Mouse (Mus musculus) liver, embryonic 15.5 days (tissue): ENCODE measurements around the gene Zfp704. TPM values are rescaled to one million over a fixed set of nuclear protein-coding genes. Genes with fewer than 3 reads are reported as not detected.

Experiments used
- ATAC-seq: fragments of 200-750 bp; cut with Nextera tagmentation; 2 replicates; pipeline ENCODE4 v1.8.0; 2017; ENCODE audit warnings: moderate number of reproducible peaks, mild to moderate bottlenecking, moderate library complexity; ENCODE audit not compliant: insufficient read depth
- H3K27ac ChIP-seq: fragments of 300-500 bp; sonication (generic); replicated peaks from 2 replicates; pipeline ENCODE4 v1.5.1; 2015; ENCODE audit warnings: mild to moderate bottlenecking, inconsistent platforms
- H3K27me3 ChIP-seq: fragments of 300-500 bp; sonication (generic); 2 replicates; pipeline ENCODE4 v1.6.1; 2015; ENCODE audit warnings: mild to moderate bottlenecking, inconsistent platforms
- H3K36me3 ChIP-seq: fragments of 300-500 bp; sonication (generic); replicated peaks from 2 replicates; pipeline ENCODE4 v1.6.1; 2015; ENCODE audit warnings: moderate library complexity, mild to moderate bottlenecking, inconsistent platforms
- H3K4me1 ChIP-seq: fragments of 300-500 bp; sonication (generic); replicated peaks from 2 replicates; pipeline ENCODE4 v1.6.1; 2015; ENCODE audit warnings: inconsistent platforms
- H3K4me2 ChIP-seq: fragments of 300-500 bp; sonication (generic); 2 replicates; pipeline ENCODE4 v1.6.1; 2015; ENCODE audit warnings: moderate library complexity, mild to moderate bottlenecking, inconsistent platforms
- H3K4me3 ChIP-seq: fragments of 300-500 bp; sonication (generic); replicated peaks from 2 replicates; pipeline ENCODE4 v1.5.1; 2015; ENCODE audit warnings: mild to moderate bottlenecking, inconsistent platforms
- H3K9ac ChIP-seq: fragments of 300-500 bp; sonication (generic); 2 replicates; pipeline ENCODE4 v1.6.1; 2015; ENCODE audit warnings: moderate library complexity, mild to moderate bottlenecking, inconsistent platforms
- H3K9me3 ChIP-seq: fragments of 300-500 bp; sonication (generic); replicated peaks from 2 replicates; pipeline ENCODE4 v1.6.1; 2016; ENCODE audit warnings: inconsistent platforms
- WGBS: fragments of 180-500 bp; shearing (Covaris S2); methylation state at CpG from one replicate; pipeline ENCODE4 v1.1.7; 2015; ENCODE audit warnings: mixed read lengths; ENCODE audit not compliant: insufficient replicate concordance; 5-methylcytosine and 5-hydroxymethylcytosine counted together
- polyA plus RNA-seq: library from polyadenylated mRNA; unstranded; fragments of >200 nt; fragmentation: Nextera tagmentation; extraction: Ambion mirVana; gene quantifications from 2 replicates; pipeline ENCODE4 v1.2.1, GENCODE M21; 2015

Zfp704 gene
- polyA plus RNA-seq, 1 experiment from 2014 or later = 0.81 TPM

DNA sequence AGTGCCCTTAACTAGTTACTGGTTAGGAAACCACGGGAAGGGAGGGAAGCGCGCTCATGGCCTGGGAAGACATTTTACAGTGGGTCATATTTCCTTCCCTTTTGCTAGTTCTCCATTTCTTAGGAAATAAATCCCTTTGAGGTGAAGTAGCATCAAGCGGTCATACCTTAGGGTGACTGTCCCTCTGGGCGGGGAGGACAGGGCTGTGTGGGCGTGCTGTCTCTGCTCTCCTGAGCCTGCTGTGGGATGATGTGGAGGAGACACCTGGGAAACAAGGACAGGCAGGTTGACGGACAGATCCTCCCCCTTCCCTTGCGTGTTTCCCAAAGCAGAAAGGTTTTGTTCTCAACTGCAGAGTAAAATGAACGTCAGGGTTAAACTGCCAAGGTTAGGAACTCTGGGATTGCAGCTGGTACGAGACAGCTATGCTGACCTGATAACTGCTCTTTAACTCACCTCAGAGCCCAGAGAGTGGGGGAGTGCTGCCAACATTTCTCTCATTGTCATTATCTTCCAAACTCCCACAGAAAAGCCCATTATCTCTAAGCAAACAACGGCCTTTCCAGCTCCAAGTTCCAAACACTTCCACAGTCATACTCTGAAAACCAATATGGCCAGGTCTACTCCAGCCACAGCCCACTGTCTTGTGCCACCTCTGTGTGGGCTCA is 170.1 kb downstream of the Zfp704 start:
- H3K27ac ChIP-seq = no peak overlapping the region
- WGBS = 55% methylated on average over 11 of the region's 11 CpGs
- no peaks in the 10 kb centered on the region for H3K9me3 ChIP-seq
- no peak overlapping the region for H3K4me2 ChIP-seq
- ATAC-seq = no peak
- H3K27me3 ChIP-seq = no peaks in the 10 kb centered on the region
- no peak overlapping the region for H3K4me3 ChIP-seq
- no peaks in the 10 kb centered on the region for H3K4me1 ChIP-seq
- H3K9ac ChIP-seq = no peak overlapping the region
- 0 out of 2 replicates have a peak, but pooled peaks cover 5% of the 10 kb centered on the region for H3K36me3 ChIP-seq

- ATAC-seq = no peak
- Histone ChIP-seq H3K4me3 (no peak overlapping the region), H3K4me1 (no peaks in the 10 kb centered on the region), H3K27ac (no peak overlapping the region), H3K36me3 (0 out of 2 replicates have a peak, but pooled peaks cover 5% of the 10 kb centered on the region), H3K4me2 (no peak overlapping the region), H3K27me3 (no peaks in the 10 kb centered on the region), H3K9ac (no peak overlapping the region), H3K9me3 (no peaks in the 10 kb centered on the region)
- WGBS = 72% methylated on average over 6 of the region's 6 CpGs
These were observed 173.6 kb downstream of the Zfp704 start for GRCm38 (mm10) chr3:9436256-9436655.

- Histone ChIP-seq H3K9ac (no peak overlapping the region), H3K4me1 (no peaks in the 10 kb centered on the region), H3K27ac (no peak overlapping the region), H3K36me3 (0 out of 2 replicates have a peak, but pooled peaks cover 5% of the 10 kb centered on the region), H3K4me2 (no peak overlapping the region), H3K27me3 (no peaks in the 10 kb centered on the region), H3K4me3 (no peak overlapping the region), H3K9me3 (no peaks in the 10 kb centered on the region)
- ATAC-seq = no peak
- 72% methylated on average over 14 of the region's 14 CpGs for WGBS
These were observed 175.3 kb downstream of the Zfp704 start for GRCm38 (mm10) chr3:9434394-9435175.

GRCm38 (mm10) chr3:9432796-9433526 is 176.9 kb downstream of the Zfp704 start:
- Histone ChIP-seq H3K4me1 (no peaks in the 10 kb centered on the region), H3K9me3 (no peaks in the 10 kb centered on the region), H3K27ac (no peak overlapping the region), H3K9ac (no peak overlapping the region), H3K4me3 (no peak overlapping the region), H3K4me2 (no peak overlapping the region), H3K27me3 (no peaks in the 10 kb centered on the region), H3K36me3 (0 out of 2 replicates have a peak, but pooled peaks cover 4% of the 10 kb centered on the region)
- 70% methylated on average over 16 of the region's 16 CpGs for WGBS
- ATAC-seq = no peak

DNA sequence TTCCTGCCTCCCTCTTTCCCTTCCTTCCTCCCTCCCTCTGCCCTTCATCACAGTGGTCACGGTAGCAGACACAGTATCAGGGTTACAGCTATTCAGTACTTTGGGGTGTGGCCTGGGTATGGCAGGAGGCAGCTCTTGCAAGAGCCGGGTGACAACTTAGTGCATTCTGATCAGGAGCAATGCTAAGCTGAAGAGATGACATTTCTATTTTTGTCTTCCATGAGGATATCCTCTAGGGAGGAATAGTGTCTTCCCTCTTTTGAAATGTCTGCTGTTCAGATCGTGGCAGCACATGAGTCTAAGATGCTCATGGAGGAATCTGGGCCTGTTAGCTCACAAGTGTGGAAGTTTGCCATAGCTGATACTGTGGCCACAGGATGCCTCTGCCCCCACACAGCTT is 177.7 kb downstream of the Zfp704 start:
- H3K9ac ChIP-seq = no peak overlapping the region
- no peaks in the 10 kb centered on the region for H3K4me1 ChIP-seq
- no peak overlapping the region for H3K4me2 ChIP-seq
- H3K9me3 ChIP-seq = no peaks in the 10 kb centered on the region
- H3K36me3 ChIP-seq = no peaks in the 10 kb centered on the region
- ATAC-seq = no peak
- H3K4me3 ChIP-seq = no peak overlapping the region
- no peak overlapping the region for H3K27ac ChIP-seq
- 52% methylated on average over 3 of the region's 3 CpGs for WGBS
- no peaks in the 10 kb centered on the region for H3K27me3 ChIP-seq

- 70% methylated on average over 3 of the region's 3 CpGs for WGBS
- no peaks in the 10 kb centered on the region for H3K36me3 ChIP-seq
- no peak overlapping the region for H3K4me3 ChIP-seq
These were observed 179.9 kb downstream of the Zfp704 start for GRCm38 (mm10) chr3:9429946-9430345.

GRCm38 (mm10) chr3:9427826-9428225 is 182.1 kb downstream of the Zfp704 start:
- no peaks in the 10 kb centered on the region for H3K9me3 ChIP-seq
- H3K36me3 ChIP-seq = no peaks in the 10 kb centered on the region
- H3K4me1 ChIP-seq = no peaks in the 10 kb centered on the region
- no peak overlapping the region for H3K9ac ChIP-seq
- H3K27me3 ChIP-seq = no peaks in the 10 kb centered on the region
- ATAC-seq = no peak
- no peak overlapping the region for H3K4me3 ChIP-seq
- H3K4me2 ChIP-seq = no peak overlapping the region
- 57% methylated on average over 4 of the region's 4 CpGs for WGBS
- H3K27ac ChIP-seq = no peak overlapping the region

More at GRCm38 (mm10) chr3:9429946-9430345, 179.9 kb downstream of the Zfp704 start:
- no peak overlapping the region for H3K27ac ChIP-seq
- no peak for ATAC-seq
- no peaks in the 10 kb centered on the region for H3K4me1 ChIP-seq
- H3K27me3 ChIP-seq = no peaks in the 10 kb centered on the region
- no peaks in the 10 kb centered on the region for H3K9me3 ChIP-seq
- H3K9ac ChIP-seq = no peak overlapping the region
- H3K4me2 ChIP-seq = no peak overlapping the region

GRCm38 (mm10) chr3:9425661-9426060 is 184.2 kb downstream of the Zfp704 start:
- ATAC-seq = no peak
- H3K27ac ChIP-seq = no peak overlapping the region
- no peaks in the 10 kb centered on the region for H3K9me3 ChIP-seq
- H3K36me3 ChIP-seq = no peaks in the 10 kb centered on the region
- 74% methylated on average over 5 of the region's 5 CpGs for WGBS
- no peak overlapping the region for H3K9ac ChIP-seq
- no peaks in the 10 kb centered on the region for H3K27me3 ChIP-seq
- no peak overlapping the region for H3K4me2 ChIP-seq
- no peak overlapping the region for H3K4me3 ChIP-seq
- no peaks in the 10 kb centered on the region for H3K4me1 ChIP-seq

DNA sequence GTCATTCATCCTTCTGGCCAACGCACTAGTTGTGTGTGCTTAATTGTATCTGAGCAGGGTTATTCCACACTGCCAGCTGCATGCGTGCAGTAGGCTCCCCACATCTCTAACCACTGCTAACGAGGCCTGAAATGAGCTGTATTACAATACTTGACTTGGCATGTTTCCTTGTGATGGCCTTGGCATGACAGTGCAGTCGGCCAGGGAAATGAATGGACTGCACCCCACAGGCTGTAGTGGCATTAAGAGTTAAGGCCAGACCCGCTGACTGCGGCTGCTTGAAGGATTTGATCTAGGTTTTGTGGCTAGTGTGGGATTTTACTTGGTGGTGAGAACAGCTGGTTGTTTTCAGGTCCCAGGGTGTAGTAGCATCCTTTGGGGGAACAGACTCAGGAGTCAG is 185.2 kb downstream of the Zfp704 start:
- H3K4me3 ChIP-seq = no peak overlapping the region
- no peak for ATAC-seq
- H3K27me3 ChIP-seq = no peaks in the 10 kb centered on the region
- H3K4me2 ChIP-seq = no peak overlapping the region
- no peaks in the 10 kb centered on the region for H3K9me3 ChIP-seq
- no peak overlapping the region for H3K9ac ChIP-seq
- H3K27ac ChIP-seq = no peak overlapping the region
- no peaks in the 10 kb centered on the region for H3K4me1 ChIP-seq
- no peaks in the 10 kb centered on the region for H3K36me3 ChIP-seq
- WGBS = 71% methylated on average over 6 of the region's 6 CpGs

- ATAC-seq = no peak
- Histone ChIP-seq H3K9me3 (no peaks in the 10 kb centered on the region), H3K4me3 (no peak overlapping the region), H3K27me3 (no peaks in the 10 kb centered on the region), H3K27ac (no peak overlapping the region), H3K4me1 (no peaks in the 10 kb centered on the region), H3K4me2 (no peak overlapping the region), H3K9ac (no peak overlapping the region), H3K36me3 (no peaks in the 10 kb centered on the region)
- WGBS = 77% methylated on average over 6 of the region's 6 CpGs
These were observed 186.2 kb downstream of the Zfp704 start for GRCm38 (mm10) chr3:9423669-9424068.

- ATAC-seq = no peak
- WGBS = 76% methylated on average over 4 of the region's 4 CpGs
These were observed 201.0 kb downstream of the Zfp704 start for GRCm38 (mm10) chr3:9408896-9409295.

More at GRCm38 (mm10) chr3:9408896-9409295, 201.0 kb downstream of the Zfp704 start:
- H3K4me2 ChIP-seq = no peak overlapping the region
- H3K9ac ChIP-seq = no peak overlapping the region
- peaks cover 10% of the 10 kb centered on the region for H3K4me1 ChIP-seq
- no peaks in the 10 kb centered on the region for H3K36me3 ChIP-seq
- H3K9me3 ChIP-seq = no peaks in the 10 kb centered on the region
- H3K27me3 ChIP-seq = no peaks in the 10 kb centered on the region
- no peak overlapping the region for H3K27ac ChIP-seq
- no peak overlapping the region for H3K4me3 ChIP-seq
